Mouse (Mus musculus): ENCODE measurements around the gene Meox1.

Gene Meox1

GRCm38 (mm10) chr11:101894204-101894603 is at the start of gene Meox1:
Gene Meox1 (minus strand): TSS chr11:101894374.
- DNase-seq (ENCODE audit: low spot score), result no peak

DNA sequence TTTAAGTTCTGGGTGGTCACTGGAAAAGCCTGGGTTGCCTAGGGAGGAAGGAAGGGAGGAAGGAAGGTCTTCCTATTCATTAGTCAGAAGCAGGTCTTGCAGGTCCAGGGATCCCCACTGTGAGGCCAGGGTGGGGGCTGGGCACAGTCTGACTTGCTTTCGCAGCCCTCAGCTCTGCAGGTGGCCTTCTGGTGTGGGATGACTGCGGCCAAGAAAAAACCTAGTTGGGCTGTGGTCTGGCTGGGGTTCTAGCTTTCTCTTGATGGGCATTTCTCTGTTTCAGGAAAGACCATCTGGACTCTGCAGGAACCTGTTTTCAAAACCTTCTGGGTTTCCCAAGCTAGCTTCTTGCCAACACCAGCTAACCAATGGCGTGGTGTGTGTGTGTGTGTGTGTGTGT is 48.9 kb upstream of the Meox1 start:
- DNase-seq (ENCODE audit: low spot score), result no peak

DNA sequence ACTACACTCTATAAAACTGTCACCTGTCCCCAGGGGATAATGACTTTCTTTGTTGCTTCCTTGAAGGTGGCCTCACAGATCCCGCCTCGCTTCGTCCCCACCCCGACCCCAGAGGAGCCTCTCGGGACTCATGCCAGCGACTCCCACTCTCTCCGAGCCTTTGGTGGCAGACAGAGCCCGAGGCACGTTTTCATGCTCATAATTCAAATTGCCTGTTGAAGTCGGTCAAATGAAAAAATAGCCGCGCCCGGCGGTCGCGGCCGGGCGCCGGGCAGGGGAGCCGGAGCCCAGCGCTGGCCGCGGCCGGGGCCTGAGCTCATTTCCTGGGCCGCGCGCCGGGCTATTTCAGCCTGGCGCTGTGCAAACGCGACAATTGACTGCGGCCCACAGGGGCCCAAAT is 42.9 kb upstream of the Meox1 start:
- DNase-seq (ENCODE audit: low spot score), result no peak

DNA sequence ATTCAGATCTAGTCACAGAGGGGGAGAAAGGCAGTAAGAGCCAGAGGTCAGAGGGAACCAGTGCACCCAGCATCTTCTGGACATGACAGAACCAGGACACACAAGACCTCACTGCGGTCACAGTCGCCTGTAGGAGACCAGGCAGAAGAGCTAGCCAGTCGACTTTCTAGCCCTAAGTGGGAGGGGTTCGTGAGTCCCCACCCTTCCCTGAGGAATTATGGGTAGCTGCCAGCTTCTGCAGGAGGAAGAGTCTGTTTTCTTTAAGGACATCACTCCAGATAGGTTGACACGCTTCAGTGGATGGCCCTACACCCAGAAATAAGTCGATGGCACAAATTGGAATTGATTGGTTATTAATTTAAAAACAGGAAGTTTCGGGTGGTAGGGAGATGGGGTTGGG is 42.2 kb upstream of the Meox1 start:
- DNase-seq (ENCODE audit: low spot score), result no peak

- no peak for DNase-seq (ENCODE audit: low spot score)
Measured at GRCm38 (mm10) chr11:101935743-101936142, 41.6 kb upstream of the Meox1 start.

- DNase-seq (ENCODE audit: low spot score), result no peak
Measured at GRCm38 (mm10) chr11:101931978-101932377, 37.8 kb upstream of the Meox1 start.

- no peak for DNase-seq (ENCODE audit: low spot score)
Measured at GRCm38 (mm10) chr11:101928030-101928762, 34.0 kb upstream of the Meox1 start.

DNA sequence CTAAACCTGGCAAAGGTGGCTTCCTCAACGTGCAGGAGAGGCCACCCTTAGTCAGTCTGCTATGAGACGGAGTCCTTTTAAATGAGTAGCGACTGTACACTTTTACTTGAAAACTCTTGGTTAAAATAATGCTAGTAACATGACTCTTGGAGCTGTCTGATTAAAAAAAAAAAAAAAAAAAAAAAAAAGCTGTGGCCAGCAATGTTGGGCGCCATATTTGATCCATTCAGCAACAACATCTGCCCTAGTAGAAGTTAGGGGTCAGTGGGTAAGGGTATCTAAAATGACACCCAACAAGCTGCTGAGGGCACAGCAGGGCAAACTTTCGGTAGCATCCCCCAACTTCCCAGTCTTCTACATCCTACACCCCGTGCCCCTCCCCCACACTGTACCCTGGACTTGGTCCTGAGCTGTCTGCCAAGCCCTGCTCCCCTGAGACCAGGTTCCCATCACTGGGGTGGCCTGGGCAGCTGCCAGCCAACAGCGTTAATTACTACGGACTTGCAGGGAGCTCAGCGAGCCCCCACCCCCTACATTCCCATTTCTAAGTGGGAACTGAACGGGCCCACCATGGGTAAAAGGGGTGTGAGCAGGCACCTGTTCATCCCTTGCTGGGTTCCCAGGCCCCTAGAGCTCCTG is 32.9 kb upstream of the Meox1 start:
- no peak for DNase-seq (ENCODE audit: low spot score)

DNA sequence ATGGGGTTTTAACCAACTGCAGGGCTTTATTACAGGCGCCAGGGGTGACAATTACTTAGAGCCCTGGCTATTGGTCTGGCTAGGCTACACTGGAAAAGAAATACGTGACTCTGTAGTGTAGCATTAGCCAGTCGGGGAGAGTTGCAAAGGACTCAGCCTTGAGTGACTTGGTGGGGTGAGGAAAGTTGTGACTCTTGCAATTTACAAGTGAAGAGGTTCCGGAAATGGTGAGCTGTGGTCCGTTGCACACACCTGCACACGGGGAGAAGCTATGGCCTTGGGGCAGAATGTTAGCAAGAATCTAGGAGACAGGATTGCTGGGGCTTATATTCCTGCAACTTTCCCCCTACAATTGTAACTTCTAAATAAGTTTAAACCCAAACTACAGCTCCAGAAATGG is 31.5 kb upstream of the Meox1 start:
- no peak for DNase-seq (ENCODE audit: low spot score)

- no peak for DNase-seq (ENCODE audit: low spot score)
Measured at GRCm38 (mm10) chr11:101924441-101924976, 30.3 kb upstream of the Meox1 start.

DNA sequence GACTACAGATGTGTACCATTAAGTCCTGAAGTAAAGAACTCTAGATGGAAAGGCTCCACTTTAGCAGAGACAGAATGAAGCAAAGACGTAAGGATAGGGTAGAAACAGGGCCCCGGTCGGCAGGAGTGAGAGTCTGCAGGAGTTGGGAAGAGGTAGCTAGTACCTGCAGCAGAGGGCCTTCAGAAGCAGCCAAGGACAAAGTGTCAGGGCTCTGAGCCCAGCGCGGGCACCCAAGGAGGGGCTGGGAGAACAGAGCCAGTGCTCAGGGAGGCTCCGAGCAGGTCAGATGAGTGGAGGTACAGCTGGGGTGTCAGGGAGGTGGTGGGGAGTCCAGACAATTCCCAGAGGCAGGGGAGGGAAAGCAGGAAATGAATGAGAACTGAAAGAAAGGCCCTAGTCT is 29.8 kb upstream of the Meox1 start:
- no peak for DNase-seq (ENCODE audit: low spot score)

- no peak for DNase-seq (ENCODE audit: low spot score)
Measured at GRCm38 (mm10) chr11:101921361-101921952, 27.3 kb upstream of the Meox1 start.

DNA sequence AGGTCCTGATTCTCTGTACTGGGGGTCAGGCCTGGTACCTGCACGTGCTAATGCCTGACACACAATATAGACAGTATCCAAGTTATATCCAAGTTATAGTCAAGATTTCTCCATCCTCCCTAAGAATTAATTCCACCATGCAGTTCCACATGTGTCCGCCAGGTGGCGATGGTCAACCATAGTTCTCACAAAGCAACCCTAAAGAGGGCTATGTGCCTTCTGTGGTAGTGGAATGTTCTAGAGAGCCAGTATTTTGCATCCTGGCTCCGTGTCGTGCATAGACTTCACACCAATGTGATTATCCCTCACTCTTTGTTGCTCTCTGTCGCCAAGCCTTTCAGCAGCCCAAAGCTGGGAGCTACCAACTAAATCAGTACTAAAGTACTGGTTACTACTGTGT is 25.5 kb upstream of the Meox1 start:
- peak; percentile 82 for DNase-seq (ENCODE audit: low spot score)

DNA sequence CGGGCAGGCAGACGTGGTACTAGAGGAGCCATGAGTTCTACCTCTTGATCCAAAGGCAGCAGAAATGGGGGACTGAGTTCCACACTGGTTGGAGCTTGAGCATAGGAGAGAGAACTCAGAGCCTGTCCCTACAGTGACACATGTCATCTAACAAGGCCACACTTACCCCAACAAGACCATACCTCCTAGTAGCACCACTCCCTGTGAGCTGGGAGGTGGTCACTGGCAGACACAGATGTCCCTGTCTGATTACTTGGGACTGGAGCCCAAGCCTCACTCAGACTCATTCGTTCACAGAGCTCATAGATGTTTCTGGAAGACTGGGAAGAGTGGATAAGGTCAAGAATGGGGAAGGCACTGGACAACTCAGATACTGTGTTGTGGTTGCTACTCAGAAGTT is 24.4 kb upstream of the Meox1 start:
- DNase-seq (ENCODE audit: low spot score), result no peak

DNA sequence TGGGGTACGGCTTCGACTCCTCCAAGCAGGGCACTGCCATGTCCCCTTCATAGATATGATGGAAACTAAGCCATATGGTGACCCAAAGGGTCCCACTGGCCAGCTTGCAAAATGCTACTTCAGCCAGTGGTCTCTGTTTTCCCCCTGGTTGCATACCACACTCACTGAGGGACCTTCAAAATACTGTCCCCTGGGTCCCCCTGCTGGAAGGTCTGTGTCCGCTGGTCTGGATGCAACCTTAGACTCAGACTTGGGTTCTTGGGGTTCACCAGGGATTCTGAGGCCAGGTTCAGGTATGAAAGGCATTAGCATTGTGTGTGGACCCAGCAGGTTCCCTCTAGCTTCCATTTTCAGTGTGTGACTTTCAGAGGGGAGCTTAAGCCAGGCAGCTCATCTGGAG is 22.6 kb upstream of the Meox1 start:
- no peak for DNase-seq (ENCODE audit: low spot score)

GRCm38 (mm10) chr11:101913591-101913990 is 19.4 kb upstream of the Meox1 start:
- DNase-seq (ENCODE audit: low spot score), result no peak

DNA sequence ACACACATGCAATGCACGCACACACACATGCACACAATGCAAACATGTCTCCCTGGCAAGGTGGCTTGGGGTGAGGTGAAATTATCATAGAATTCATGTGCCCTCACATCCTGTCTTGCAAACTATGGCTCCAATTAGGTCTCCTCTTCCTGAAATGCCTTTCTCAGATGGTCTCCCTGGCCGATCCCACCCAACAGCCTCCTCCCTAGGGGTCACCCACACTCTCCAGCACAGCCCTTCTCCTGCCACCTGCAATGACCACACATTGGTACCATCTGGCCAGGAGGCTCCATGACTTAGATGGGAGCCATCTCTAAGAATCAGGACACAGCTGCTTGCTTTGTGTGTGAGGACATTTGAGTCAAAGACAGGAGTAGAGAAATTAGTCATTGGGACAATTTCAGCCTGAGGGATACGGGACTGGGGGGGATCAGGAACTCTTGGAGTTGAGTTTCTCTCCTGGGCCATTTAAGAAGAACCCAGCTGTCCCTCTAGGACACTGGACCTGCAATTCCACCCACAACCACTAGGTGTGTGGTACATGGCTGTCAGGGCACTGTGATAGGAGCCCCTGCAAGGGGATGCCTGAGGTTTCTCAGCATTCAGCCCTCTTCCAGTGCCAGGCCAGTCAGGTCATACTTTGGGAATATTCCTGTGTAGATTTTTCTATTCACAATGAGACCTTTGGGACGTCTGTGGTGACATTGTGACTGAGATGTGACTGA is 17.8 kb upstream of the Meox1 start:
- DNase-seq (ENCODE audit: low spot score), result no peak

- peak; percentile 87 for DNase-seq (ENCODE audit: low spot score)
Measured at GRCm38 (mm10) chr11:101910230-101910946, 16.2 kb upstream of the Meox1 start.

DNA sequence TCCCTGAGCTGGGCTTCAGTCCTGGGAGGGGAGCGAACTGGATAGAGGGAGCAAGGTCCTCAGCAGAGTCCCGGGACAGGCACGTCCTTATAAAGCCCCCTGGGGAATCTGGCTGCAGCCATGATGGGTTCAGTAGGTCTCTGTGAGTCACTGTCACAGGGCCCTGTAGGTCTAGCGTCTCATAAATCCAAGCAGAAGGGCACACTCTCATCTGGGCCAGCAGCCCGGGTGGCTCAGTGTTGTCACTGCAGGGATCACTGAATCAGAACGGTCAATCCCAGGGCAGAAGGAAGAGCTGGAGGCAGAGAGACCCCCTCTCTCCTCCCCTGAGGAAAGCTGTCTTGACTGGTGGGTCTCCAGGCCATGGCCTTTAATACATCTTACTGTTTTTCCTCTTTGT is 14.6 kb upstream of the Meox1 start:
- no peak for DNase-seq (ENCODE audit: low spot score)

DNA sequence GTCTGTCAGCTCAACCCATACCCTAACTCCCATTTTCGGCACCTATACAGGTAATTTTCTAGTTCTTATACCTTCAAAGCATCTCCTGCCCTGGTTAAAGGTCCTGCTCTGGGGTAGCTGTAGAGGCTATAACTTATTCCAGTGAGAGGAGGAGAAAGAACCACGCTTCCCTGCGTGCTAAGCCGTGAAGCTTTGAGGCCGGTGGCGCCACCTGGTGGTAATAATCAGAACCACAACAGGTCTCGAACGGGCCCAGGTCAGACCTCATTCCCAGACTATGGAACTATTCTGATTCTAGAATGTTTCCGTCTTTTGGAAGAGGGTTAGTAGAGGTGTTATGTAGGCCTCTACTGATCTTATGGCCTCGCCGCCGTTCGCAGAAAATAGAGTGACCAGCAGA is 10.9 kb upstream of the Meox1 start:
- DNase-seq (ENCODE audit: low spot score), result peak; percentile 86

DNA sequence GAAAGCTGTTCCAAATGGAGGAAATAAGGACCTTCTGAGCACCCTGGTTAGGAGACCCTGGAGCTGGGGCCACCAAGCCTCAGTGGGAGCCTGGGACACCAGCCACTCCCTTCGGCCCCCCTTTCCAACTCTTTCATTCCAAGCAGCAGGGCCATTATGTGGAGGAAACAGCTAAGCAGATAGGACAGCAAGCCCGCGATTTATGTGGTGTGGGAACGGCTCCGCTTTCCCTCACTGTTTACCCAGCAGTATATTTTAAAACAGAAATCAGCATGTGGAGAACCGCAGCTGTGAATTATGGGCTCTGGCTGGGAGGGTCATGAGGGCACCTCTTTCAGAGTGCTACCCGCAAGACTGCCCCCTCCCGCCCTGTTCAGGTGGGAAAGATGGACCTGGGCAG is 7.1 kb upstream of the Meox1 start:
- DNase-seq (ENCODE audit: low spot score), result no peak

- no peak for DNase-seq (ENCODE audit: low spot score)
Measured at GRCm38 (mm10) chr11:101898328-101898727, 4.2 kb upstream of the Meox1 start.

Data from ovary, postnatal 14 days (tissue).